Mouse (Mus musculus) forebrain, postnatal 0 days (tissue): ENCODE measurements around the gene Meis1. TPM values are rescaled to one million over a fixed set of nuclear protein-coding genes. Genes with fewer than 3 reads are reported as not detected.

Experiments
- ATAC-seq: fragments of 200-750 bp; cut with Nextera tagmentation; 2 replicates; pipeline ENCODE4 v1.8.0; 2017; ENCODE audit warnings: mild to moderate bottlenecking, moderate library complexity
- DNase-seq: peaks from one replicate; pipeline ENCODE4 v3.0.0-alpha.2; 2015
- H3K27ac ChIP-seq: fragments of 300-500 bp; sonication (generic); 2 replicates; pipeline ENCODE4 v1.5.1; 2014; ENCODE audit warnings: low read depth, mild to moderate bottlenecking, antibody characterized with exemption, low read length, moderate library complexity, mixed read lengths
- H3K27me3 ChIP-seq: fragments of 300-500 bp; sonication (generic); 2 replicates; pipeline ENCODE4 v1.6.1; 2014; ENCODE audit warnings: mild to moderate bottlenecking, low read length, mixed read lengths; ENCODE audit not compliant: insufficient read depth
- H3K36me3 ChIP-seq: fragments of 300-500 bp; sonication (generic); 2 replicates; pipeline ENCODE4 v1.6.1; 2014; ENCODE audit warnings: mild to moderate bottlenecking, moderate library complexity; ENCODE audit not compliant: insufficient read depth
- H3K4me1 ChIP-seq: fragments of 300-500 bp; sonication (generic); 2 replicates; pipeline ENCODE4 v1.6.1; 2014; ENCODE audit warnings: antibody characterized with exemption; ENCODE audit not compliant: insufficient read depth
- H3K4me2 ChIP-seq: fragments of 300-500 bp; sonication (generic); 2 replicates; pipeline ENCODE4 v1.6.1; 2014; ENCODE audit warnings: low read depth, mild to moderate bottlenecking, moderate library complexity
- H3K4me3 ChIP-seq: fragments of 300-500 bp; sonication (generic); 2 replicates; pipeline ENCODE4 v1.5.1; 2014; ENCODE audit warnings: low read depth, low read length, mixed read lengths
- H3K9ac ChIP-seq: fragments of 300-500 bp; sonication (generic); 2 replicates; pipeline ENCODE4 v1.6.1; 2014; ENCODE audit warnings: mild to moderate bottlenecking
- H3K9me3 ChIP-seq: fragments of 300-500 bp; sonication (generic); 2 replicates; pipeline ENCODE4 v1.6.1; 2016; ENCODE audit warnings: low read length
- CTCF ChIP-seq: sonication (generic); IDR thresholded peaks from 2 replicates; pipeline ENCODE4 v1.5.1; 2016; ENCODE audit warnings: antibody characterized with exemption, control low read depth, low read depth
- WGBS: fragments of 180-500 bp; shearing (Covaris S2); extraction: QIAGEN DNeasy Blood & Tissue Kit; methylation state at CpG from one replicate; pipeline ENCODE4 v1.1.7; 2014; 5-methylcytosine and 5-hydroxymethylcytosine counted together
- polyA plus RNA-seq: library from polyadenylated mRNA; unstranded; fragments of >200 nt; fragmentation: Nextera tagmentation; extraction: Ambion mirVana; gene quantifications from 2 replicates; pipeline ENCODE4 v1.2.1, GENCODE M21; 2015
- total RNA-seq: library from RNA; depleted of rRNA; stranded (reverse); fragments of >200 nt; gene quantifications from 2 replicates; pipeline ENCODE4 v1.2.3, GENCODE M21; 2014

Meis1 gene
- total and polyA plus RNA-seq, 2 experiments from 2014 or later, result 12.5 to 16.9 TPM

DNA sequence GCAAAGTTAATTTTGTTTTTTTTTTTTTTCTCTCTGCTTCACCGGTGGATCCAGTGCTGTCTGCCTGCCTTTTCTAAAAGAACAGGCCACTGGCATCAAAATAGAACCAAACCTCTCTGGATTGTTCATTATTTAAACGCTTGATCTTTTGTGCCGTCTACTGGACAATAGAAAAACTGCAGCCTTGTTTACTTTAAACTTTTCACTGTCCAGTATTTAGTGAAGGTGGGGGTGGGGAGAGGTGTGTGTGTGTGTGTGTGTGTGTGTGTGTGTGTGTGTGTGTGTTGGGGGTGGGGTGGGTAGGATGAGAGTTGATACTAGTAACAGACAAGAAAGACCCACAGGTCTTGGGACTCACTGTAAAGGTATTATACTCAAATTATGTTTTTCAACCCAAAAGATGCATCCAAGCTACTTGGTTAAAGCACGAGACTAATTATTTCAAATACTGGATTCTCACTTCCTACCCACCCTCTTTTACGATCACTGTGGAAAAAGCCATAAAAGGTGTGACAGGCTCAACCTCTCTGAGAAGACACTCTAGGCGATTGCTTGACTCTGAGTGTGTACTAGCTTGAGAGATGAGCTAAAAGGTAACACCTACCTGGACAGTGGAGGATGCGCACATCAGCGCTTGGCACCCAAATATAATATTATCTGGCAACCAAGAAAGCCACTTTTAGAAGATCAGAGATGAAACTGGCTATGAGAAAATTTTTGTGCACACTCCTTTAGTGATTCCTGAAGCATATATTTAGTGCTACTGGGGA, 5.9 kb upstream of the Meis1 start:
- no peak overlapping the region for H3K9ac ChIP-seq
- no peaks in the 10 kb centered on the region for H3K36me3 ChIP-seq
- ATAC-seq (no peak), DNase-seq (peak; percentile 67)
- H3K4me1 ChIP-seq, result 0 out of 2 replicates have a peak, but pooled peaks cover 5% of the 10 kb centered on the region
- no peak overlapping the region for H3K4me3 ChIP-seq
- H3K27me3 ChIP-seq, result peaks cover 38% of the 10 kb centered on the region
- TF ChIP-seq CTCF, result peak; percentile 64
- WGBS, result 31% methylated on average over 8 of the region's 8 CpGs
- H3K4me2 ChIP-seq, result no peak overlapping the region
- H3K9me3 ChIP-seq, result no peaks in the 10 kb centered on the region
- H3K27ac ChIP-seq, result no peak overlapping the region

DNA sequence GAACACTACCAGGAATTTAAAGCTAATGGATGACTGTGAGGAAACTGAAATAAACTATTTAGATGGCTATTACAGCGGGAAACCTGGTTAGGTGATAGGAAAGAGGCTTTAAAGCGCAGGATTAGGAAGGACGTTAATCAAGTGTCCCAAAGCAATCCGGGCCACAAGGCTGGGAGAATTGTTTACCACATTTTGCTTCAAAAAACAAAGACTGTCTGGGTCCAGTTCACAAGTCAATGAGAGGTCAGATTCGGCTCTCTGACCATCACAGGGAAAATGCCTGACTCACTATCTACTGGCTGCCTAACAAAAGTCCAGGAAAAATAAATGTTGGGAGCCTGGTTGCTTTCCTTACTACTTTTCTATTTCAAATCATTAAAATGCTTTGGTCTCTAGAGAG, 4.6 kb upstream of the Meis1 start:
- Histone ChIP-seq H3K9me3 (no peaks in the 10 kb centered on the region), H3K9ac (no peak overlapping the region), H3K36me3 (no peaks in the 10 kb centered on the region), H3K4me1 (0 out of 2 replicates have a peak, but pooled peaks cover 5% of the 10 kb centered on the region), H3K4me2 (no peak overlapping the region), H3K27ac (no peak overlapping the region), H3K27me3 (peaks cover 36% of the 10 kb centered on the region), H3K4me3 (no peak overlapping the region)
- DNase-seq (no peak), ATAC-seq (no peak)
- WGBS, result 45% methylated on average over 5 of the region's 5 CpGs
- TF ChIP-seq CTCF, result no peak

DNA sequence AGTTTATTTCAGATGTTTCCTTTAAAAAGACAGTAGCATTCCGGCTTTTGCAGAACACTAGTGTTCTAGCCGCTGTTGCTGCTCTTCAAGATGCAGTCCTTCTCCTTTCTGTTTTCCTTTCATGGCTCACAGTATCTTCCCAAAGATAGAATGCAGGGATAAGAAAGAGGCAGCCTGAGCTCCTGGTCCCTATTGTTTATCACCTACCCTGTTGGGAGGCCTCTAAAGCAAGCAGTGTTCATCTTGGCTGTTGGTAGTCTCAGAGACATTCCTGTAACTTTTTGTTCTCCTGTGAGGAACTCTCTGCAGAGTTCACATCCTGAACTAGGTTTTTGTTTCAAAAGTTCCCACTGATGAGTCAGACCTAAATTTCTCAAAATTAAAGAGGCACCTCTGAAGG, 3.8 kb upstream of the Meis1 start:
- Histone ChIP-seq H3K4me1 (peaks cover 9% of the 10 kb centered on the region; the same call in 1 of the 2 replicates), H3K4me3 (no peak overlapping the region), H3K9ac (no peak overlapping the region), H3K27me3 (peaks cover 32% of the 10 kb centered on the region), H3K4me2 (no peak overlapping the region), H3K36me3 (no peaks in the 10 kb centered on the region), H3K27ac (no peak overlapping the region), H3K9me3 (no peaks in the 10 kb centered on the region)
- no peak for TF ChIP-seq CTCF
- no peak for ATAC-seq
- DNase-seq, result no peak
- 38% methylated on average over 2 of the region's 2 CpGs for WGBS

DNA sequence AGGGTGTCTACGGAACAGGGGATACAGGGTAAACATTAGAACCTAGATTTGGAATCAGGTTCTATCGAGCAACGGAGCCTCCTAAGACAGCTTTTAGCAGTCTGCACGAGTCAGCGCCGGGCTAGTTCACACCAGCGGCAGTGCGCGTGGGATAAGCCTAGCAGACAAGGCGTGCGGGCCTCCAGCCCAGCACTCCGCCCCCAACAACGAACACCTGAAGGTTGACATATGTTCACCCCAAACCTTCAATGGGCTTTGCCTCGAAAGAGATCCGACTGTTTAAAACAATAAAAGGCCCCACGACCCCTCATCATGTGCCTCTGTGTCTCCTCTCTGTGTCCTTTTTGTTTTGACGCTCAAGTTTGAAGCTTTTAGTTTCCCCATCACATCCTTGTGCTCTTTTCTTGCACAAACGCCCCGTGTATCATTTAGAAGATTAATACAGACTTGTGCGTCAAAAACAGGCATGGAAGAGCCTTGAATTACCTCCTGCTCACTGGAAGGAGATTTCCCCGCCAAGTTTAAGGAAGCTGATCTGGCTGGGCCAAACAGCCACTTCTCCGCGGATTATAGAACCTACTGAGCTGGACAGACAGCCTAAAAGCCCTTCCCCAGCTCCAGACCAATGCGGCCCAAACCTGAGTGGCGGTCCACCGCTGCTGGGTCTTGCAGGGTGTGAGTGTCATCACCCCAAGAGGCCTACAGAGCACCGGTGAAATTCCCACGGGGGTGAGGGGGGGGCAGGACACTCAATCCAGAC, 2.3 kb upstream of the Meis1 start:
- Histone ChIP-seq H3K4me2 (peak overlapping the region; percentile 91), H3K27me3 (peaks cover 30% of the 10 kb centered on the region), H3K36me3 (no peaks in the 10 kb centered on the region), H3K27ac (no peak overlapping the region), H3K4me3 (peak overlapping the region; percentile 56), H3K9ac (no peak overlapping the region), H3K4me1 (peaks cover 4% of the 10 kb centered on the region; the same call in 1 of the 2 replicates), H3K9me3 (no peaks in the 10 kb centered on the region)
- no peak for DNase-seq
- ATAC-seq, result peak; percentile 7; the same call in 1 of the 2 replicates
- TF ChIP-seq CTCF, result no peak
- WGBS, result 5% methylated on average over 28 of the region's 28 CpGs

DNA sequence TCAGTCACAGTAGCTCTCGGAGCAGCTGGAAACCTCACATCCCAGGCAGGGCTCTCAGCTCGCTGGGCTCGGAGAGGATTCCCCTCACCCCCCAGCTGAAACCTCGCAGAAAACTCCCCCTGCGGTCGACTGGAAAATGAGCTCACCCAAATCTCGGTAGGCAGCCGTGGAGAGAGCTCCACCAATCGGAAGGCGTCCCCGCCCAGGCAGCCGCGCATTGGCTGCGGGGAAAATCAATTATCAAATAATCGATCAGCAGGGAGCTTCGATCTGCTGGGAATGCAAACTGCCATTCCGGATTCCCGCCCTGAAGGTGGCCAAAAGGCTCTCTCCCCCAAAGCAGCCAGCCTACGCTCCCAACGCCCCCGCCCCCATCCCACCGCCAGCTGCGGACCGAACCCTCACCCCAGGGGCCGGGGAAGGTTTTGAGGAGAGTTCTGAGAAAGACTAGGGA, 1.6 kb upstream of the Meis1 start:
- Histone ChIP-seq H3K4me3 (peak overlapping the region; percentile 56), H3K36me3 (no peaks in the 10 kb centered on the region), H3K4me2 (peak overlapping the region; percentile 91), H3K9ac (peak overlapping the region; percentile 67; the same call in 1 of the 2 replicates), H3K4me1 (peaks cover 4% of the 10 kb centered on the region; the same call in 1 of the 2 replicates), H3K27me3 (peaks cover 30% of the 10 kb centered on the region), H3K9me3 (no peaks in the 10 kb centered on the region), H3K27ac (peak overlapping the region; percentile 86)
- peak; percentile 55 for TF ChIP-seq CTCF
- ATAC-seq (peak; percentile 92), DNase-seq (peak; percentile 94)
- under 1% methylated on average over 25 of the region's 25 CpGs for WGBS

DNA sequence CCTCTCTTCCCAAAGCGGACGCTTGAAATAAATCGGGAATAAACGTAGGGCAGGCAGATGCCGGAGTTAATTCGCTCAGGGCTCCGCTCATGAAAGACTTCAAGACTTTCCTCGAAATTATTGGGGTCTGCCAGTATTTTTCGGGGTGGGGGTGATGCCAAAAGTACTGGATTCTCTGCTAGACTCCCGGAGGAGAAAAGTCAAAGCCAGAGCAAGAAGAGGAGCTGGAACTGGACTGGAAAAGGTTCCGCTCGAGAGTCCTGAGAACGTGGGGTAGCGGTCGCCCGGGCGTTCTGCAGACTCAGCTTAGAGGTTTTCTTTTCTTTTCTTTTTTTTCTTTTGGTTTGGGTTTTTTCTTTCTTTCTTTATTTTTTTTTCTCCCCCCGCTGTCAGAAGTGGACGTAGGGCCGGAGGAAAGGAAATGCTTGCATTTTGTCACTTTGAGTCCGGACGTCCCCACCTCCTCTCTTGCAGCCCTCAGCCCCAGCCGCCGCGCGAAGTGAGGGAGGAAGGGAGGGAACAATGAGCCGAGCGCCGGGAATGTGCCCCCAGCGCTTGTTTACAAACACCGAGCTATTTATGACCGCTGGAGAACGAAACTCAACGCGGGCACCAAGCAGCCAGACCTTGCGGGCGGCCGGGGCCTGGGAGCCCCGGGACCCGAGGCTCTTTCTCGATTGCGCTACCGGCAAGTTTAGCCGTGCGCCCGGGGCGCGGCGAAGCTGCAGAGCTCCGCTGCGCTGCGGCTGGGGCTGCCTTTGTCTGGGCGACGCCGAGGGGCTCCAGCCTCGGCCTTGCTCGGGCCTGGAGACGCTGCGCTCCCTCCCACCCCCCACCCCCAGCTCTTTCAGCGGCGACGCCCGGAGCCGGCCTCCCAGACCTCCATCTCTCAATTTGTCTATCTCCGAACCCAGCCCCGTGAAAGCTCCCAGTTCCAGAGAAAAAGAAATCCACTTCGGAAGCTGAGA, 703 bp upstream of the Meis1 start:
- H3K4me1 ChIP-seq, result peaks cover 7% of the 10 kb centered on the region; the same call in 1 of the 2 replicates
- 2% methylated on average over 65 of the region's 67 CpGs for WGBS
- peak overlapping the region; percentile 56 for H3K4me3 ChIP-seq
- H3K36me3 ChIP-seq, result no peaks in the 10 kb centered on the region
- H3K27ac ChIP-seq, result peak overlapping the region; percentile 86
- peaks cover 33% of the 10 kb centered on the region for H3K27me3 ChIP-seq
- no peak for TF ChIP-seq CTCF
- peak overlapping the region; percentile 91 for H3K4me2 ChIP-seq
- DNase-seq (peak; percentile 60), ATAC-seq (peak; percentile 49)
- no peaks in the 10 kb centered on the region for H3K9me3 ChIP-seq
- peak overlapping the region; percentile 67 for H3K9ac ChIP-seq
